Mouse (Mus musculus) left cerebral cortex, adult 9 months (tissue): ENCODE measurements around the gene Rfc5.
"Not testable (repeated sequence)": the region's sequence is repeated elsewhere in the genome, so short reads cannot be mapped to it uniquely, and the experiment has no call there.

Source experiments
- DNase-seq, 2 experiments: peaks; one replicate each; pipeline ENCODE4 v3.0.0; 2022; ENCODE audit warnings: low spot score in 2 of 2

Rfc5 gene

GRCm38 (mm10) chr5:117347838-117348237, 41.0 kb downstream of the Rfc5 start:
- DNase-seq, result no peak

GRCm38 (mm10) chr5:117347011-117347410, 41.8 kb downstream of the Rfc5 start:
- no peak for DNase-seq

DNA sequence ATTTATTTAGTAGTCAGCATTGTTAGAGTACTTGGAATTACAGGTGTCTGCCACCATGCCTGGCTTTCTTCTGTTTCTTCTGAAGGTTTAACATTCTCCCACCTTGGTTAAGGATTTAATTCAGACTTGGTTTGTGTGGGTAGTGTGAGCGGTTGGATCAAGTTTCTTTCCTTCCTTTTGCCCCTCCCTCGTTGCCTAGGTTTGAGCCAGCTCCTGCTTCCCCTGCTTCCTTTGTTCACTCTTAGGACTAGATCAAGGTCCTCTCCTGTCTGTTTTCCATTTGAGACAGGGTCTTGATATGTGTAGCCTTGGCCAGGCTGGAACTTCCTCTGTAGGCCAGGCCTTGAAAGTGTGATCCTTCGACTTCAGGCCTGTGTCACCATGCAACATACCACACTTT, 42.6 kb downstream of the Rfc5 start:
- no peak for DNase-seq

DNA sequence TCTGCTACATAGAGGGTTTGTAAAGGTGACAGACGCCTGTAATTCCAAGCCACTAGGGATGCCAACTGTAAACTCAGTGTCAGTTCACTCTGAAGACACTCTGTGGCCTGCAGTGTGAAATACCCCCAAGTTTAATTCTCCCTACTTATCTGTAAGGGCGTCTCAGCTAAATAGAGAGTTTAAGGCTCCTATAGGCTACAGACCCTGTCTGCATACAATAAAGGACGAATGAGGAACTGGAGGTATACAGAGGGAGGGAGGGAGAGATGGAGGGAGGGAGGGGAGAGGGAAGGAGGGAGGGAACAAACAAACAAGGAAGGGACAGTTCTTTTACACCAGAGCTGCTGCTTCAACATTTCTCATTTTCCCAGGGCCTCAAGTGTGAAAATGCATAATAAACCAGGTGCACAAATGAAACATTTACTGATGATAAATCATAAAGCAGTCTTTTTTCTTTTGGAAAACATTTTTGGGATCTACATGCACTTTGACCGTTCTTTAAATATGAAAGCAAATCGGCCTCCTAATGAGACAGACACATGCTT, 43.3 kb downstream of the Rfc5 start:
- DNase-seq, result no peak

- DNase-seq, result not testable (repeated sequence)
Observed at GRCm38 (mm10) chr5:117344496-117344895, 44.4 kb downstream of the Rfc5 start.

GRCm38 (mm10) chr5:117341896-117342295, 47.0 kb downstream of the Rfc5 start:
- no peak for DNase-seq

- DNase-seq, result no peak
Observed at GRCm38 (mm10) chr5:117340081-117340480, 48.8 kb downstream of the Rfc5 start.

- DNase-seq, result no peak
Observed at GRCm38 (mm10) chr5:117338503-117338902, 50.3 kb downstream of the Rfc5 start.

GRCm38 (mm10) chr5:117337999-117338398, 50.8 kb downstream of the Rfc5 start:
- no peak for DNase-seq

GRCm38 (mm10) chr5:117330457-117330856, 58.4 kb downstream of the Rfc5 start:
- no peak for DNase-seq
